Mouse (Mus musculus) brain, embryonic 14.5 days (tissue): ENCODE data around the gene Nt5c3b. TPM values are rescaled to one million over a fixed set of nuclear protein-coding genes. Genes with fewer than 3 reads are reported as not detected.

ENCODE experiments used
- DNase-seq: peaks from one replicate; pipeline ENCODE4 v3.0.0-alpha.2; 2011; ENCODE audit warnings: low read depth
- CTCF ChIP-seq: fragments of 200-500 bp; IDR thresholded peaks from 2 replicates; pipeline ENCODE4 v1.5.1; 2012; ENCODE audit warnings: inconsistent platforms, mild to moderate bottlenecking, moderate library complexity, borderline replicate concordance; ENCODE audit not compliant: insufficient read depth, insufficient read length; ENCODE audit errors: extremely low read depth
- POLR2A ChIP-seq: fragments of 200-500 bp; IDR thresholded peaks from 2 replicates; pipeline ENCODE4 v1.6.1; 2012; ENCODE audit warnings: mild to moderate bottlenecking, inconsistent platforms, borderline replicate concordance; ENCODE audit not compliant: poor library complexity, insufficient read depth, insufficient read length, severe bottlenecking; ENCODE audit errors: extremely low read depth
- polyA plus RNA-seq: library from polyadenylated mRNA; depleted of rRNA; stranded (reverse); fragments of >200 nt; gene quantifications from 2 replicates; pipeline ENCODE4 v1.2.3, GENCODE M21; 2012; rRNA removed

The Nt5c3b gene
- 99.3 and 111 TPM in 2 replicates for polyA plus RNA-seq

GRCm38 (mm10) chr11:100441797-100442196 is at the start of gene Nt5c3b, which contains the start of gene Klhl10:
TSS of gene Nt5c3b (minus strand) at chr11:100441808.
TSS of gene Klhl10 (plus strand) at chr11:100441917.
- TF ChIP-seq POLR2A (no peak), CTCF (no peak)
- DNase-seq, result no peak

GRCm38 (mm10) chr11:100490951-100491350 is 49.3 kb upstream of the Nt5c3b start:
- TF ChIP-seq POLR2A (no peak), CTCF (peak; percentile 20; the same call in 1 of the 2 replicates)
- peak; percentile 19 for DNase-seq

GRCm38 (mm10) chr11:100485801-100486538 is 44.4 kb upstream of the Nt5c3b start:
- DNase-seq, result peak; percentile 73
- TF ChIP-seq POLR2A (no peak), CTCF (peak; percentile 44; the same call in 1 of the 2 replicates)

- TF ChIP-seq POLR2A, result no peak
- no peak for TF ChIP-seq CTCF
- no peak for DNase-seq
Measured at GRCm38 (mm10) chr11:100484461-100484860, 42.9 kb upstream of the Nt5c3b start.

GRCm38 (mm10) chr11:100479152-100479551 is 37.5 kb upstream of the Nt5c3b start:
- no peak for DNase-seq
- TF ChIP-seq POLR2A (no peak), CTCF (no peak)

- TF ChIP-seq POLR2A (no peak), CTCF (no peak)
- DNase-seq, result no peak
Measured at GRCm38 (mm10) chr11:100476281-100476680, 34.7 kb upstream of the Nt5c3b start.

- TF ChIP-seq CTCF, result no peak
- TF ChIP-seq POLR2A, result no peak
- DNase-seq, result no peak
Measured at GRCm38 (mm10) chr11:100472935-100473295, 31.3 kb upstream of the Nt5c3b start.

GRCm38 (mm10) chr11:100472197-100472934 is 30.8 kb upstream of the Nt5c3b start, which contains the start of gene Klhl11:
TSS of gene Klhl11 (minus strand) at chr11:100472741.
- peak; percentile 97 for DNase-seq
- TF ChIP-seq POLR2A (peak; percentile 97), CTCF (peak; percentile 86)

- no peak for TF ChIP-seq CTCF
- no peak for TF ChIP-seq POLR2A
- peak; percentile 45 for DNase-seq
Measured at GRCm38 (mm10) chr11:100471352-100472196, 30.0 kb upstream of the Nt5c3b start.

GRCm38 (mm10) chr11:100465833-100466232 is 24.2 kb upstream of the Nt5c3b start:
- DNase-seq, result no peak
- no peak for TF ChIP-seq CTCF
- no peak for TF ChIP-seq POLR2A
